Mouse (Mus musculus) limb, embryonic 14.5 days (tissue): ENCODE data around the gene Grk6. TPM values are rescaled to one million over a fixed set of nuclear protein-coding genes. Genes with fewer than 3 reads are reported as not detected.
A peak's percentile ranks its signal among the peaks of the same experiment; 100 is the strongest.

Experiments
- ATAC-seq: fragments of 200-750 bp; cut with Nextera tagmentation; 2 replicates; pipeline ENCODE4 v1.8.0; 2017; ENCODE audit warnings: low read depth, moderate number of reproducible peaks, moderate TSS enrichment; ENCODE audit not compliant: low FRiP score
- DNase-seq: peaks from one replicate; pipeline ENCODE4 v3.0.0-alpha.2; 2015; ENCODE audit warnings: low spot score
- H3K27ac ChIP-seq: fragments of 300-500 bp; sonication (generic); replicated peaks from 2 replicates; pipeline ENCODE4 v1.5.1; 2014; ENCODE audit warnings: low read depth, mild to moderate bottlenecking, low read length, moderate library complexity, mixed read lengths
- H3K27me3 ChIP-seq: fragments of 300-500 bp; sonication (generic); 2 replicates; pipeline ENCODE4 v1.6.1; 2014; ENCODE audit warnings: low read length, mixed read lengths; ENCODE audit not compliant: control insufficient read depth, insufficient read depth
- H3K36me3 ChIP-seq: fragments of 300-500 bp; sonication (generic); 2 replicates; pipeline ENCODE4 v1.6.1; 2014; ENCODE audit warnings: mild to moderate bottlenecking, low read length, moderate library complexity, mixed read lengths; ENCODE audit not compliant: control insufficient read depth, insufficient read depth
- H3K4me1 ChIP-seq: fragments of 300-500 bp; sonication (generic); 2 replicates; pipeline ENCODE4 v1.6.1; 2014; ENCODE audit warnings: antibody characterized with exemption, low read length, mixed read lengths; ENCODE audit not compliant: control insufficient read depth, insufficient read depth
- H3K4me2 ChIP-seq: fragments of 300-500 bp; sonication (generic); replicated peaks from 2 replicates; pipeline ENCODE4 v1.6.1; 2014; ENCODE audit warnings: low read depth, mild to moderate bottlenecking, low read length, moderate library complexity; ENCODE audit not compliant: severe bottlenecking
- H3K4me3 ChIP-seq: fragments of 300-500 bp; sonication (generic); replicated peaks from 2 replicates; pipeline ENCODE4 v1.5.1; 2014; ENCODE audit warnings: low read length
- H3K9ac ChIP-seq: fragments of 300-500 bp; sonication (generic); 2 replicates; pipeline ENCODE4 v1.6.1; 2014; ENCODE audit warnings: mild to moderate bottlenecking, low read depth, low read length, moderate library complexity; ENCODE audit not compliant: severe bottlenecking
- H3K9me3 ChIP-seq: fragments of 300-500 bp; sonication (generic); 2 replicates; pipeline ENCODE4 v1.6.1; 2016; ENCODE audit warnings: low read length; ENCODE audit not compliant: control insufficient read depth
- POLR2A ChIP-seq: fragments of 200-500 bp; IDR thresholded peaks from 2 replicates; pipeline ENCODE4 v1.8.0; 2012; ENCODE audit warnings: inconsistent platforms, mild to moderate bottlenecking, moderate library complexity, borderline replicate concordance; ENCODE audit not compliant: insufficient read depth, insufficient read length; ENCODE audit errors: extremely low read depth
- WGBS: fragments of 180-500 bp; shearing (Covaris S2); extraction: QIAGEN DNeasy Blood & Tissue Kit; methylation state at CpG from one replicate; pipeline ENCODE4 v1.1.7; 2014; 5-methylcytosine and 5-hydroxymethylcytosine counted together
- polyA plus RNA-seq, 2 experiments: library from polyadenylated mRNA; depleted of rRNA in 1 of 2; stranded (reverse) in 1 of 2; unstranded in 1 of 2; fragments of >200 nt; fragmentation: Nextera tagmentation in 1 of 2; extraction: Ambion mirVana in 1 of 2; gene quantifications; 2 replicates each; pipeline versions ENCODE4 v1.2.1 to v1.2.3; 2012 to 2014

The Grk6 gene
- polyA plus RNA-seq, 2 experiments = 51.7 to 81.4 TPM

DNA sequence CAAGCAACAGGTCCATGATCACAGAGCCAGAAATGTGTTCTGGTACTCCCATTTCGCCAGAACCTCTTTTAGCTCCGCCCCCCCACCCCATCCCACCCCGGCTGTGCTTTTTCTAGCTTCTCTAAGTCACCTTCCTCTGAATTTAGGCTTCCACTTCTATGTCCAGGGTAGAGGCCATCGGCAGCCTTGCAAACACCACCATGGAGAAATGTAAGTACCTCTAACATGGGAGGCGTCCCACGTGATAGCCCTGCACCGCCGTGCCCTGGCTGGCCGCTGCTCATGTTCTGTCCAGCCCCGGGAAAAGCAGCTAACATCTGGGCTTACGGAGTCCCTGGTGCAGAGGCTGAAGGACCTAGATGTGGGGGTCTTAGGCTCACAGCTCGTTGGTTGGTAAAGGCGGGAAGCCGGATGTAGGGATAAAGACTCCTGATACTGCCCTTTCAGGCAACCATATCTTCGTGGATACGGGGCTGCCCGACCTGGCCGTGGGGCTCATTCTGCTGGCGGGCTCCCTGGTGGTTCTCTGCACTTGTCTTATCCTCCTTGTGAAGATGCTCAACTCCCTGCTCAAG, 36.2 kb upstream of the Grk6 start:
- ATAC-seq = no peak
- H3K9me3 ChIP-seq = no peaks in the 10 kb centered on the region
- H3K4me2 ChIP-seq = no peak overlapping the region
- H3K27ac ChIP-seq = no peak overlapping the region
- WGBS = 83% methylated on average over 19 of the region's 19 CpGs
- H3K27me3 ChIP-seq = no peaks in the 10 kb centered on the region
- no peaks in the 10 kb centered on the region for H3K36me3 ChIP-seq
- TF ChIP-seq POLR2A = no peak
- no peak for DNase-seq
- no peak overlapping the region for H3K9ac ChIP-seq
- H3K4me1 ChIP-seq = peaks cover 3% of the 10 kb centered on the region
- no peak overlapping the region for H3K4me3 ChIP-seq

DNA sequence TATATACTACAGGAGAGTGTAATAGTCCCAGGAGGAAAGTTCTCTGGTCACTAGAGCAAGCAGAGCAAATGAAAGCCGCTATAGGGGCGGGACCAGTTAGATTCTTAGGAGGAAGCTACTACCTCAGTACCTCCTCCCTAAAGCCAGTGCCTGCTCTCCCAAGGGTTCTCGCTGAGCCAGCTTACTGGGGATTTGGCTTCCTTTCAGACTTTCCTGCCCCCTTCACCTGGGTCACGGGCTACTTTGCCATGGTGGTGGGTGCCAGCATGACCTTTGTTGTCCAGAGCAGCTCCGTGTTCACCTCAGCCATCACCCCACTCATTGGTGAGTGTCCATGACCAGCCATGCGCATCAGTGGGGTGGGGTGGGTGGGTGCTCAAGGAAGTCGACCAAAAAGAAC, 33.0 kb upstream of the Grk6 start:
- DNase-seq = no peak
- ATAC-seq = no peak
- Histone ChIP-seq H3K9me3 (no peaks in the 10 kb centered on the region), H3K9ac (no peak overlapping the region), H3K27ac (no peak overlapping the region), H3K36me3 (no peaks in the 10 kb centered on the region), H3K27me3 (no peaks in the 10 kb centered on the region), H3K4me1 (peaks cover 3% of the 10 kb centered on the region; the same call in 1 of the 2 replicates), H3K4me3 (no peak overlapping the region), H3K4me2 (no peak overlapping the region)
- no peak for TF ChIP-seq POLR2A
- WGBS = 71% methylated on average over 7 of the region's 7 CpGs

DNA sequence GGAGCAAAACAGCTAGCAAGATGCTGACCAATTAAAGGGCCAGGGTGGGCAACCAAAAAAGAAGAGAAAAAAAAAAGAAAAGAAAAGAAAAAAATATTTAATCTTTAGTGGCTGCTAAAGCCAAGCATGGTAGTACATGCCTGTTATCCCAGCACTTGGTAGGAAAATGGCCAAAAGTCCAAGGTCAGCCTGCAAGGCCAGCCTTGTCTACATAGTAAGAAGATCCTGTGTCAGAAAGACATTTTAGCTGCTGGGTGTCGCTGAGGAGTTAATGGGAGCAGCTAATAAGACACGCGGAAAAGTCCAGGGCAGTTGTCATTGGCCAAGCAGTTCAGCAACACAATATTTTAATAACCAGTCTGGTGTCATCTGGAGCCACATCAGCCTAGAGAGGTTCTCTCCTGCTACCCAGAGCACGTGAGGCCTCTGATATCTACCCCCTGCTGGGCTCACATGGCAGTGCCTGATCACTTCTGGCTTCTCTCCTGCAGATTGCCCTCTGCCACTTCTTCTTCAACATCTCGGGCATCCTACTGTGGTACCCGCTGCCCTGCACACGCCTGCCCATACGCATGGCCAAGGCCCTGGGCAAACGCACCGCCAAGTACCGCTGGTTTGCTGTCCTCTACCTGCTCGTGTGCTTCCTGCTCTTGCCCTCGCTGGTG, 32.1 kb upstream of the Grk6 start:
- 79% methylated on average over 13 of the region's 13 CpGs for WGBS
- Histone ChIP-seq H3K9me3 (no peaks in the 10 kb centered on the region), H3K4me1 (peaks cover 3% of the 10 kb centered on the region; the same call in 1 of the 2 replicates), H3K36me3 (no peaks in the 10 kb centered on the region), H3K9ac (no peak overlapping the region), H3K27me3 (no peaks in the 10 kb centered on the region), H3K4me2 (no peak overlapping the region), H3K4me3 (no peak overlapping the region), H3K27ac (no peak overlapping the region)
- ATAC-seq (no peak), DNase-seq (no peak)
- TF ChIP-seq POLR2A = no peak

DNA sequence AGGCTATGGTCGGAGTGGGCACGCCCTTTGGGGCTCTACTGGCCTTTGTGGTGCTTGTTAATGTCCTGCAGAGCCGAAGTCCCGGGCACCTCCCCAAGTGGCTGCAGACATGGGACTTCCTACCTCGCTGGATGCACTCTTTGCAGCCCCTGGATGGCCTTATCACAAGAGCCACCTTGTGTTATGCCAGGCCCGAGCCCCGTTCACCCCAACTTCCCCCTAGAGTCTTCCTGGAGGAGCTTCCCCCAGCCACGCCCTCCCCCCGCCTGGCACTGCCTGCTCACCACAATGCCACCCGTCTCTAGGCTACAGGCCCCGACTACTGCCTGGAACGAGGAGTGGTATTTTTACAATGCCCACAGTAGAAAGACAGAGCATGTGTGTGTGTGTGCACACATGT, 31.5 kb upstream of the Grk6 start:
- H3K27me3 ChIP-seq = no peaks in the 10 kb centered on the region; the same call in 1 of the 2 replicates
- H3K9ac ChIP-seq = no peak overlapping the region
- ATAC-seq = no peak

DNA sequence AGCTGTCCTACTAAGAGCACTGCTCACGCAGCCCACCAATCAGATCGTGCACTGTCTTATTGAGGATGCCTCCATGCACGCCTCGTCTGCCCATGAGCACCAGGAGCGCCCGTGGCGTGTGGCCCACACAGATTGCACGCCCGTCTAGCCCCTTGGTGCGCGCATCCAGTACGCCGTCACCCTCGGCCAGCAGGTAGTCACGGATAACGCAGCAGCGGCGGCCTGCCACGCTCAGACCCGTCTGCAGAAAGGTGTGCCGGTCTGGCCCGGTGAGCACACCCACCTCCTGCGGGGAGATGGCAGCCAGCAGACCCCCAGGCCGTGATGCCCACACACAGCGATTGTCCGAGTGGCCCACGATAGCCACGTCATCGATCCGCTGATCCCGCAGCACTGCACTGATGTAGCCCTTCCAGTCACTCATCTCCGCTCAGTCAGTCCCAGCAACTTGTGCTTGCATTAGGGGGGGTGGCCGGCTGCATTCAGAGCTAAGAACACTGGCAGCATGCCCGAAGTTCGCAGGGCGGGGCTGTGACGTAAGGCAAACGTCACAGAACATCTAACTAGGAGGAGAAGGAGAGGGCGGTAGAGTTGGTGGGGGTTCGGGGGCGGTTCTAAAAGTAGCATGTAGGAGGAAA, 30.0 kb upstream of the Grk6 start, which contains the start of gene Pfn3:
Gene Pfn3 (minus strand): TSS at position 490 of the 638 bp plus-strand sequence.
- no peak for TF ChIP-seq POLR2A
- Histone ChIP-seq H3K27me3 (peaks cover 10% of the 10 kb centered on the region), H3K9me3 (no peaks in the 10 kb centered on the region), H3K4me3 (peak within 1 kb of the TSS; percentile 35), H3K27ac (no peak within 1 kb of the TSS), H3K4me2 (peak within 1 kb of the TSS; percentile 68), H3K36me3 (no peaks in the 10 kb centered on the region), H3K9ac (peak within 1 kb of the TSS; percentile 54), H3K4me1 (peaks cover 3% of the 10 kb centered on the region; the same call in 1 of the 2 replicates)
- ATAC-seq = peak; percentile 70
- peak; percentile 81 for DNase-seq
- 9% methylated on average over 41 of the region's 41 CpGs for WGBS

More for the DNA sequence above, 31.5 kb upstream of the Grk6 start:
- WGBS = 82% methylated on average over 12 of the region's 12 CpGs
- no peak for TF ChIP-seq POLR2A
- Histone ChIP-seq H3K4me3 (no peak overlapping the region), H3K36me3 (no peaks in the 10 kb centered on the region), H3K9me3 (no peaks in the 10 kb centered on the region), H3K27ac (no peak overlapping the region), H3K4me1 (peaks cover 3% of the 10 kb centered on the region; the same call in 1 of the 2 replicates), H3K4me2 (no peak overlapping the region)
- no peak for DNase-seq
